Mouse (Mus musculus) kidney, adult 2 months (tissue): ENCODE measurements around the gene Shb. TPM values are rescaled to one million over a fixed set of nuclear protein-coding genes. Genes with fewer than 3 reads are reported as not detected.

Experiments used
- DNase-seq: peaks from one replicate; pipeline ENCODE4 v3.0.0; 2021
- H3K27ac ChIP-seq: fragments of 200-500 bp; 2 replicates; pipeline ENCODE4 v1.5.1; 2012; ENCODE audit warnings: low read depth, low read length, control low read depth, inconsistent platforms; ENCODE audit not compliant: insufficient read depth
- H3K27me3 ChIP-seq: fragments of 200-500 bp; replicated peaks from 2 replicates; pipeline ENCODE4 v1.6.1; 2012; ENCODE audit warnings: mild to moderate bottlenecking, moderate library complexity, low read length, inconsistent platforms; ENCODE audit not compliant: control insufficient read depth, insufficient read depth
- H3K36me3 ChIP-seq: fragments of 200-500 bp; 2 replicates; pipeline ENCODE4 v1.6.1; 2012; ENCODE audit warnings: mild to moderate bottlenecking, moderate library complexity, low read length, inconsistent platforms; ENCODE audit not compliant: control insufficient read depth, insufficient read depth
- H3K4me1 ChIP-seq: fragments of 200-500 bp; 2 replicates; pipeline ENCODE4 v1.6.1; 2011; ENCODE audit warnings: low read length; ENCODE audit not compliant: control insufficient read depth, insufficient read depth
- H3K4me3 ChIP-seq: fragments of 200-500 bp; 2 replicates; pipeline ENCODE4 v1.5.1; 2011; ENCODE audit warnings: mild to moderate bottlenecking, low read depth, low read length, control low read depth; ENCODE audit not compliant: insufficient read depth
- CTCF ChIP-seq: fragments of 200-500 bp; conservative IDR thresholded peaks from 2 replicates; pipeline ENCODE4 v1.5.1; 2011; ENCODE audit warnings: low read depth, mild to moderate bottlenecking, control low read depth, low read length, moderate library complexity, mixed read lengths; ENCODE audit not compliant: insufficient read depth, insufficient read length
- POLR2A ChIP-seq: fragments of 200-500 bp; IDR thresholded peaks from one replicate; pipeline ENCODE4 v1.6.1; 2011; ENCODE audit warnings: low read depth, low read length, control low read depth
- WGBS: fragments of 180-500 bp; shearing (Covaris S2); methylation state at CpG from one replicate; pipeline ENCODE4 v1.1.7; 2018; 5-methylcytosine and 5-hydroxymethylcytosine counted together
- polyA plus RNA-seq: library from polyadenylated mRNA; depleted of rRNA; stranded (reverse); fragments of >200 nt; gene quantifications from 2 replicates; pipeline ENCODE4 v1.2.3, GENCODE M21; 2012

Gene Shb
- polyA plus RNA-seq, 1 experiment = 59.4 TPM

DNA sequence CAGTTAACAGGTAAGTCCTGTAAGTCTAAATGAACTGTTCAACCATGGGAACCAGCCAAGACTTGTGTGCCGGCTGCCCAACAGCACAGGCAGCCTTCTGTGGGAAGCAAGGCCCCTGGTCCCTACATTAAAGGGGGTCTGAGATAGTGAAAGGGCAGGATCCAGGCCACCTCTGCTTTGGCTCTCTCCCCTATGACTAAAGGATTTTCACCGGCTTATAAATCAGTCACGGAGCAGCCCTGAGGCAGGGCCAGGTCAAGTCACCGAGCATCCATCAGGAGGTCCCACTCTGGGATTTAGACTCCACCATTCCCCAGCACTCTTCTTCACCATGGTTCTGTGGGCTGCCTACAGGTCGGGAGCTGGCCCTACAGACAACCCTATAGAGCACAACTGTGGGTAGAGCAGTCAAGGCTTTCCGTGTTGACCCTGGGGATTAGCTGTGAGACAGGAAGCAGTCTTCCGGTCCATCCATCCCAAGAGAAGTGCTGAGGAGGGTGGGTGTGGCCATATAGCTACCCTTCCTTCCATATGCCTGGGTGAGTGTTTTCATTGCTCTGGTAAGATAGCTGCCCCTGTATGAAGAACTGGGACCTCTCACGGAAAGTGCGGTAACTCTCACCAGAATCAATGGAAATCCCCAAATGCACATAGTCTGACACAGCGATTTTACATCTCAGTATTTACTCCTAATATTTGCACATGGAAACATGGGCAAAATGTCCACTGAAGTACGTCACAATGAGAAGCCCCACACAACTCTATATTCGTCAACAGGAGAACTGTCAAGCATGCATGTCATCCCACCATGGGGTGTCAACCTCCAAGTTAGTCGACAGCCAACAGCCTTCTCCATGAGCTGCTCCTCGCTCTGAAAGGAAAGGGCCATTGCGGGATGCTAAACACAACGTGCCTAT is 40.3 kb downstream of the Shb start:
- Histone ChIP-seq H3K27me3 (no peaks in the 10 kb centered on the region), H3K4me1 (peaks cover 92% of the 10 kb centered on the region), H3K4me3 (no peak overlapping the region), H3K36me3 (no peaks in the 10 kb centered on the region; the same call in 1 of the 2 replicates), H3K27ac (peak overlapping the region; percentile 72)
- TF ChIP-seq CTCF = no peak
- no peak for DNase-seq
- WGBS = 46% methylated on average over 16 of the region's 16 CpGs

DNA sequence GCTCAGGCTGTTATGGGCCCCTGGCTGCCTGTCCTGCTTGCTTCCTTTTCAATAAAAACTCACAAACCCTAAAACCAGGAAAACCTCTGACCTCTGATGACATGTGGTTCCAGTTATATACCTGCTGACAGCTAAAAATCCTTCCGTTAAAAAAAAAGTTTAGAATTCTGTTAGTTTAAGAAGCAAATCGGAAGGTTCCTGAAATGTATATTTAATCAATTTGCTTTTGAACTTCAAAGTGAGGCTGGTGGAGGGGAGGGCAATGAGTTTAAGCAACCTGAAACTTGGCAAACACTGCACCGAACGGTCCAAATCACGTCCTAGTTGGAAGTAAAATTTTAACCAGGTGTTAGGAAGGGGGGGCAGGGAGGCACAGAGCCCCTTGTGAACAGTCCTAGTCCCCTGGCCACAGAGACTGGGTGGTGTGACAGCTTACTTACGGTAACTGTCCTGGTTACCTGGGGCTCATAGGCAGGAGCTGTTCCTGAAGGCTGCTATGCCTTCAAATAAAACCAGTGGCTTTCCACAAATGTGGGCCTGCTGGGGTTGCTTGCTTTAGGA is 41.1 kb downstream of the Shb start:
- Histone ChIP-seq H3K36me3 (peaks cover 1% of the 10 kb centered on the region; the same call in 1 of the 2 replicates), H3K27me3 (no peaks in the 10 kb centered on the region), H3K4me1 (peaks cover 89% of the 10 kb centered on the region), H3K4me3 (no peak overlapping the region), H3K27ac (peak overlapping the region; percentile 72)
- 32% methylated on average over 6 of the region's 6 CpGs for WGBS
- peak; percentile 91 for DNase-seq
- no peak for TF ChIP-seq CTCF
- TF ChIP-seq POLR2A = no peak

DNA sequence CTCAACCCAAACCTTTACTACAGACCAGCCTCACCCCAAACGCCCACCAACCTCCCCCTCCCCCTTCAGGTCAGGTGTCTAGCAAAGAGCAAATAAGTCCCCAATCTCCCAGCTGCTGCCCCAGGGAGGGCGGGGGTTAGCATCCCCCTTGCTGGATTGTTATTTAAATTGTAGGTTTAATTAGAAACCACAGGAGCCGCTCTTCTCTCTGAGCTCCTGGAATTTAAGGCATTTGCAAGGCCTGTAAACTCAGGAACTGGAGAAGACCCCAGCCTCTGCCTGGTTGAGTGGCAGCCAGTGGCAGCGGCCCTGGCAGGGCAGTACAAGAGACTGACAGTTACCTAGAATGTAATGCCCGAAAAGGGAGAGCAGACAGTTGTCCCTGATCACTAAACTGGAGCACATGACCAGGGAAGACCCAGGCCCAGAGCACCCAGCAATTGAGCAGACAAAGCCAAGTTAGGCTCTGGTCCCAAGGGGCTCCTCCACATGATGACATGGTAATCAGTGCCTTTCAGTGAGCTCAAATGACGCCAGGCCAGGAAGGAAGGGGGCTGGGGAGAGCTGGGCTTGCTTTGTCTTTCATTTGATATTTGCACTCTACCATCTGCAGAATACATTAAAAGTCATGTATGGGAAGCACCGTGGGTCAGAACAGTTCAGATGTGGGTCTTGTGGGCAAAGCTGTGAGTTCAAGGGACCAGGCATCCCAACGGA is 42.1 kb downstream of the Shb start:
- Histone ChIP-seq H3K4me3 (no peak overlapping the region), H3K27me3 (no peaks in the 10 kb centered on the region), H3K36me3 (peaks cover 1% of the 10 kb centered on the region; the same call in 1 of the 2 replicates), H3K4me1 (peaks cover 89% of the 10 kb centered on the region), H3K27ac (peak overlapping the region; percentile 72)
- TF ChIP-seq POLR2A (no peak), CTCF (no peak)
- 17% methylated on average over 8 of the region's 8 CpGs for WGBS
- DNase-seq = no peak

DNA sequence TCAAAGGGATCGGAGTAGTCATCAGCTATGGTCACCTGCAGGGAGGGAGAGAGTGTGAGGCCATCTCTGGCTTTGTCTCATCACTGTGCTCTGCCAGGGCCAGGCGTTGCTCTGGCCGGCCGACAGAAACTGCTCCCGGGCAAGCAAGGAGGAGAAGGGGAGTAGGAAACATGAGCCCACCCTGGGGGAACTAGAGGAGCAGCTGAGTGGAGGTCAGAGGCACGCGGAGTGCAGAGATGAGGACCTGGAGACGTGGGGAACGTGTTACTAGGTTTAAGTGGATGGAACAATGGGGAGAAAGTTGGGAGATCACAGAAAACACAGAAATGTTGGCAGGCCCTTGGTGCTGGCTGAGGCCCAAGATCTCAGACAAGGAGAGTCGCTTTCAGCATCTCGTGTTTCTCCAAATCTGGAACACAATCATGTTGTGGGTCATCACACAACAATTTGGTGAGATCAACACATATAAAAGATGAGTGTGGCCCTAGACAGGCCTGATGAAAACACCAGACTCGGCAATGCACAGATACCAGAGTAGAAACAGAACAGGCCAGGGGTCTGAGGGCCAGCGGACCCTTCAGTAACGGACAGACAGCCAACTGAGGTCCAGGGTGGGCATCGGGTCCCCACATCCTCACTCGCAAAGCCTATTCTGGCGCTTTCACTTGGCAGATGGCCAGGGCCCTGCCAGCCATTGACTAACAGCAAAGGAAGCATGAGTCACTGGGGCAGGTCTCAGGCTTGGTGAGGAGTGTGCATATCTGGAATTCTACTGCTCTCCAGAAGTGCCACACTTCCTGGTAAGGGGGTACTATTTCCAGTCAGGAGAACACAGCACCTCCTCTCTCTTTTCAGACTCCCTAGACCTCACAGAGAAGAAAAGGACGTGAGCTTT is 42.9 kb downstream of the Shb start:
- peak; percentile 90 for DNase-seq
- Histone ChIP-seq H3K4me1 (peaks cover 89% of the 10 kb centered on the region), H3K36me3 (peaks cover 1% of the 10 kb centered on the region; the same call in 1 of the 2 replicates), H3K4me3 (peak overlapping the region; percentile 10; the same call in 1 of the 2 replicates), H3K27me3 (no peaks in the 10 kb centered on the region), H3K27ac (peak overlapping the region; percentile 87)
- no peak for TF ChIP-seq CTCF
- no peak for TF ChIP-seq POLR2A
- 20% methylated on average over 18 of the region's 18 CpGs for WGBS

DNA sequence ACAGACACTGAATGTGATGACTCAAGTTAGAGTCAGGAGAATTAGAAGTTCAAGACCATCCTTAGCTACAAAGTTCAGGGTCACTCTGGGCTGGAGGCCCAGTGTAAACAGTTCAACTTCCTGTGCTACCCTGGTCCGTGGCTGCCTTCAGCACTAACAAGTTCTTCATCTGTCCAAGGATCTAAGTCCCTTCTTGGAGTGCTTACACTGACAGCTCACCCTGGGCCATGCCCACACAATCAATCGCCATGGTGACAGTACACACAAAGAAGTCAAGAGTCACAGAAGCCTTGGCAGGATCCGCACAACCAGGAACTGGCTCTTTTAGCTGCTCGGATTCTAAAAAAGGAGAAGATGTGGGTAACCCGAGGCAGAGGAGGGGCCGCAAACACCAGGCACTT is 44.6 kb downstream of the Shb start:
- 15% methylated on average over 6 of the region's 6 CpGs for WGBS
- DNase-seq = peak; percentile 89
- Histone ChIP-seq H3K4me3 (no peak overlapping the region), H3K27ac (peak overlapping the region; percentile 48), H3K4me1 (peaks cover 89% of the 10 kb centered on the region), H3K36me3 (peaks cover 1% of the 10 kb centered on the region; the same call in 1 of the 2 replicates), H3K27me3 (no peaks in the 10 kb centered on the region)
- no peak for TF ChIP-seq POLR2A
- no peak for TF ChIP-seq CTCF

DNA sequence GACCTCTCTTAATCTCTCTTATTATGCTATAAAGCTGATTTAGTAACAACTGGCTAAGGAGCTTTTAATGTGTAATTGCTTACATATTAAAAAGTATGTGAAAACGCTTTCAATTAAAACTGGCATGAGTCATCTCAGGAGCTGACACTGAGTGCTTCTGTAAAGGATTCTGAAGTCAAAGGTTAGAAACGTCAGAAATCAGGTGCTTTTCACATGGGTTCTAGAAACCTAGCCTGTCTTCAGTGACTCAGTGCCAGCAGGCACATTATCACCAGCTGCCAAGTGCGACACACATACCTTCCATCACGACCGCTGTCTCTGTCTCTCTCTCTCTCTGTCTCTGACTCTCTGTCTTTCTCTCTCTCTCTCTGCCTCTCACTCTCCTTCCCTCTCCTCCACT is 47.2 kb downstream of the Shb start:
- Histone ChIP-seq H3K4me1 (peaks cover 85% of the 10 kb centered on the region), H3K4me3 (no peak overlapping the region), H3K27me3 (no peaks in the 10 kb centered on the region), H3K27ac (peak overlapping the region; percentile 76), H3K36me3 (peaks cover 1% of the 10 kb centered on the region; the same call in 1 of the 2 replicates)
- 43% methylated on average over 5 of the region's 5 CpGs for WGBS
- TF ChIP-seq POLR2A (no peak), CTCF (no peak)
- DNase-seq = peak; percentile 71
